Mouse (Mus musculus): Measurements from ENCODE around the gene Apmap. TPM values are rescaled to one million over a fixed set of nuclear protein-coding genes. Genes with fewer than 3 reads are reported as not detected.

Gene Apmap
- polyA plus RNA-seq, 2 experiments, result 18.5 to 26.5 TPM

- Histone ChIP-seq H3K4me2 (ENCODE audit: low read depth) (no peak overlapping the region), H3K4me3 (ENCODE audit: insufficient read depth in 1 of 2, low read depth in 2 of 2, low read length in 2 of 2) (no peak overlapping the region), H3K36me3 (replicated peaks; ENCODE audit: control insufficient read depth, insufficient read depth, low read depth) (no peaks in the 10 kb centered on the region), H3K27me3 (ENCODE audit: control insufficient read depth, insufficient read depth, low read length) (no peaks in the 10 kb centered on the region), H3K4me1 (replicated peaks; ENCODE audit: control insufficient read depth in 2 of 2, insufficient read depth in 2 of 2, low read length in 1 of 2) (no peaks in the 10 kb centered on the region), H3K9ac (replicated peaks) (no peak overlapping the region), H3K27ac (no peak overlapping the region), H3K9me3 (ENCODE audit: control insufficient read depth, low read length) (no peaks in the 10 kb centered on the region)
- 70% methylated on average over 5 of the region's 5 CpGs for WGBS (ENCODE audit: insufficient replicate concordance)
- ATAC-seq (ENCODE audit: insufficient read depth) (no peak), DNase-seq (ENCODE audit: low read depth in 3 of 3, low spot score in 3 of 3) (no peak)
- no peak for TF ChIP-seq CTCF (IDR thresholded peaks at IDR 0.05; ENCODE audit: low read depth)
- no peak for TF ChIP-seq EP300 (IDR thresholded peaks at IDR 0.05; ENCODE audit: low read depth)
Observed at GRCm38 (mm10) chr2:150578603-150579002, 29.8 kb downstream of the Apmap start.

GRCm38 (mm10) chr2:150576256-150576655 lies 32.1 kb downstream of the Apmap start:
- no peak overlapping the region for H3K4me2 ChIP-seq (ENCODE audit: low read depth)
- DNase-seq (ENCODE audit: low read depth in 3 of 3, low spot score in 3 of 3), result no peak
- ATAC-seq (ENCODE audit: insufficient read depth), result no peak
- no peaks in the 10 kb centered on the region for H3K4me1 ChIP-seq (replicated peaks; ENCODE audit: control insufficient read depth in 2 of 2, insufficient read depth in 2 of 2, low read length in 1 of 2)
- no peak for TF ChIP-seq CTCF (IDR thresholded peaks at IDR 0.05; ENCODE audit: low read depth)
- no peak for TF ChIP-seq EP300 (IDR thresholded peaks at IDR 0.05; ENCODE audit: low read depth)
- no peaks in the 10 kb centered on the region for H3K36me3 ChIP-seq (replicated peaks; ENCODE audit: control insufficient read depth, insufficient read depth, low read depth)
- no peak overlapping the region for H3K27ac ChIP-seq
- H3K9ac ChIP-seq (replicated peaks), result no peak overlapping the region
- H3K27me3 ChIP-seq (ENCODE audit: control insufficient read depth, insufficient read depth, low read length), result no peaks in the 10 kb centered on the region
- WGBS (ENCODE audit: insufficient replicate concordance), result 96% methylated on average over 1 of the region's 1 CpGs
- H3K4me3 ChIP-seq (ENCODE audit: insufficient read depth in 1 of 2, low read depth in 2 of 2, low read length in 2 of 2), result no peak overlapping the region
- no peaks in the 10 kb centered on the region for H3K9me3 ChIP-seq (ENCODE audit: control insufficient read depth, low read length)

GRCm38 (mm10) chr2:150572463-150572862 lies 35.9 kb downstream of the Apmap start:
- H3K9ac ChIP-seq (replicated peaks), result no peak overlapping the region
- H3K27ac ChIP-seq, result no peak overlapping the region
- no peaks in the 10 kb centered on the region for H3K36me3 ChIP-seq (replicated peaks; ENCODE audit: control insufficient read depth, insufficient read depth, low read depth)
- ATAC-seq (ENCODE audit: insufficient read depth), result no peak
- no peak for DNase-seq (ENCODE audit: low read depth in 3 of 3, low spot score in 3 of 3)
- no peak for TF ChIP-seq EP300 (IDR thresholded peaks at IDR 0.05; ENCODE audit: low read depth)
- TF ChIP-seq CTCF (IDR thresholded peaks at IDR 0.05; ENCODE audit: low read depth), result no peak
- WGBS (ENCODE audit: insufficient replicate concordance), result 76% methylated on average over 3 of the region's 3 CpGs
- no peak overlapping the region for H3K4me2 ChIP-seq (ENCODE audit: low read depth)
- H3K4me3 ChIP-seq (ENCODE audit: insufficient read depth in 1 of 2, low read depth in 2 of 2, low read length in 2 of 2), result no peak overlapping the region
- no peaks in the 10 kb centered on the region for H3K27me3 ChIP-seq (ENCODE audit: control insufficient read depth, insufficient read depth, low read length)
- peaks cover 0 to 4% of the 10 kb centered on the region in 2 experiments; a peak in 2 of 4 replicates for H3K4me1 ChIP-seq (replicated peaks; ENCODE audit: control insufficient read depth in 2 of 2, insufficient read depth in 2 of 2, low read length in 1 of 2)
- H3K9me3 ChIP-seq (ENCODE audit: control insufficient read depth, low read length), result no peaks in the 10 kb centered on the region

- 19% methylated on average over 2 of the region's 2 CpGs for WGBS (ENCODE audit: insufficient replicate concordance)
- no peak overlapping the region for H3K27ac ChIP-seq
- peaks cover 0 to 12% of the 10 kb centered on the region in 2 experiments; a peak in 2 of 4 replicates for H3K4me1 ChIP-seq (replicated peaks; ENCODE audit: control insufficient read depth in 2 of 2, insufficient read depth in 2 of 2, low read length in 1 of 2)
- TF ChIP-seq CTCF (IDR thresholded peaks at IDR 0.05; ENCODE audit: low read depth) (no peak), EP300 (IDR thresholded peaks at IDR 0.05; ENCODE audit: low read depth) (no peak)
- ATAC-seq (ENCODE audit: insufficient read depth), result no peak
- peak overlapping the region; percentile 20; the same call in 1 of the 2 replicates for H3K4me2 ChIP-seq (ENCODE audit: low read depth)
- no peaks in the 10 kb centered on the region for H3K9me3 ChIP-seq (ENCODE audit: control insufficient read depth, low read length)
- no peak for DNase-seq (ENCODE audit: low read depth in 3 of 3, low spot score in 3 of 3)
- no peak overlapping the region for H3K9ac ChIP-seq (replicated peaks)
- H3K27me3 ChIP-seq (ENCODE audit: control insufficient read depth, insufficient read depth, low read length), result no peaks in the 10 kb centered on the region
- H3K36me3 ChIP-seq (replicated peaks; ENCODE audit: control insufficient read depth, insufficient read depth, low read depth), result no peaks in the 10 kb centered on the region
- H3K4me3 ChIP-seq (ENCODE audit: insufficient read depth in 1 of 2, low read depth in 2 of 2, low read length in 2 of 2), result no peak overlapping the region
Observed at GRCm38 (mm10) chr2:150570761-150571160, 37.6 kb downstream of the Apmap start.

GRCm38 (mm10) chr2:150569847-150570590 lies 38.3 kb downstream of the Apmap start, which contains the start of gene Cst7:
TSS of gene Cst7 (plus strand) at chr2:150570415.
- no peaks in the 10 kb centered on the region for H3K36me3 ChIP-seq (replicated peaks; ENCODE audit: control insufficient read depth, insufficient read depth, low read depth)
- no peak within 1 kb of the TSS for H3K4me3 ChIP-seq (ENCODE audit: insufficient read depth in 1 of 2, low read depth in 2 of 2, low read length in 2 of 2)
- H3K9ac ChIP-seq (replicated peaks), result no peak within 1 kb of the TSS
- TF ChIP-seq CTCF (IDR thresholded peaks at IDR 0.05; ENCODE audit: low read depth) (no peak), EP300 (IDR thresholded peaks at IDR 0.05; ENCODE audit: low read depth) (no peak)
- H3K4me2 ChIP-seq (ENCODE audit: low read depth), result peak within 1 kb of the TSS; percentile 20
- H3K4me1 ChIP-seq (replicated peaks; ENCODE audit: control insufficient read depth in 2 of 2, insufficient read depth in 2 of 2, low read length in 1 of 2), result peaks cover 0 to 12% of the 10 kb centered on the region in 2 experiments; a peak in 2 of 4 replicates
- H3K27ac ChIP-seq, result no peak within 1 kb of the TSS
- DNase-seq (ENCODE audit: low read depth in 3 of 3, low spot score in 3 of 3) (peak in 1 of 3 experiments; percentile 9), ATAC-seq (ENCODE audit: insufficient read depth) (peak; percentile 29; the same call in 1 of the 2 replicates)
- H3K9me3 ChIP-seq (ENCODE audit: control insufficient read depth, low read length), result no peaks in the 10 kb centered on the region
- 13% methylated on average over 11 of the region's 11 CpGs for WGBS (ENCODE audit: insufficient replicate concordance)
- H3K27me3 ChIP-seq (ENCODE audit: control insufficient read depth, insufficient read depth, low read length), result no peaks in the 10 kb centered on the region

Measured in liver, embryonic 14.5 days (tissue).